Mouse (Mus musculus) lung, embryonic 14.5 days (tissue): ENCODE results near the gene Tshz2. TPM values are rescaled to one million over a fixed set of nuclear protein-coding genes. Genes with fewer than 3 reads are reported as not detected.
A peak's percentile ranks its signal among the peaks of the same experiment; 100 is the strongest.

Experiments used
- ATAC-seq: fragments of 200-750 bp; cut with Nextera tagmentation; 2 replicates; pipeline ENCODE4 v1.8.0; 2017; ENCODE audit warnings: mild to moderate bottlenecking, moderate TSS enrichment, moderate library complexity; ENCODE audit not compliant: insufficient read depth
- DNase-seq: peaks from one replicate; pipeline ENCODE4 v3.0.0-alpha.2; 2015
- H3K27ac ChIP-seq: fragments of 300-500 bp; sonication (generic); 2 replicates; pipeline ENCODE4 v1.5.1; 2014; ENCODE audit warnings: low read depth, mild to moderate bottlenecking, moderate library complexity
- H3K27me3 ChIP-seq: fragments of 300-500 bp; sonication (generic); 2 replicates; pipeline ENCODE4 v1.6.1; 2014; ENCODE audit warnings: low read length, control low read depth; ENCODE audit not compliant: insufficient read depth
- H3K36me3 ChIP-seq: fragments of 300-500 bp; sonication (generic); 2 replicates; pipeline ENCODE4 v1.6.1; 2014; ENCODE audit warnings: control low read depth; ENCODE audit not compliant: insufficient read depth
- H3K4me1 ChIP-seq: fragments of 300-500 bp; sonication (generic); 2 replicates; pipeline ENCODE4 v1.6.1; 2014; ENCODE audit warnings: antibody characterized with exemption, control low read depth; ENCODE audit not compliant: insufficient read depth
- H3K4me2 ChIP-seq: fragments of 300-500 bp; sonication (generic); 2 replicates; pipeline ENCODE4 v1.6.1; 2014; ENCODE audit warnings: mild to moderate bottlenecking
- H3K4me3 ChIP-seq: fragments of 300-500 bp; sonication (generic); 2 replicates; pipeline ENCODE4 v1.5.1; 2014; ENCODE audit warnings: low read depth, low read length
- H3K9ac ChIP-seq: fragments of 300-500 bp; sonication (generic); 2 replicates; pipeline ENCODE4 v1.6.1; 2014
- H3K9me3 ChIP-seq: fragments of 300-500 bp; sonication (generic); 2 replicates; pipeline ENCODE4 v1.6.1; 2016; ENCODE audit warnings: low read depth, low read length, control low read depth
- CTCF ChIP-seq: IDR thresholded peaks from 2 replicates; pipeline ENCODE4 v1.5.1; 2016; ENCODE audit warnings: antibody characterized with exemption, low read depth
- WGBS: fragments of 180-500 bp; shearing (Covaris S2); extraction: QIAGEN DNeasy Blood & Tissue Kit; methylation state at CpG from one replicate; pipeline ENCODE4 v1.1.7; 2014; 5-methylcytosine and 5-hydroxymethylcytosine counted together
- polyA plus RNA-seq: library from polyadenylated mRNA; unstranded; fragments of >200 nt; fragmentation: Nextera tagmentation; extraction: Ambion mirVana; gene quantifications from 2 replicates; pipeline ENCODE4 v1.2.1, GENCODE M21; 2014

The Tshz2 gene
- polyA plus RNA-seq, 1 experiment from 2014 or later = 8.9 TPM

GRCm38 (mm10) chr2:169887921-169888320, 255.1 kb downstream of the Tshz2 start:
- H3K36me3 ChIP-seq = peaks cover 20% of the 10 kb centered on the region
- H3K4me1 ChIP-seq = no peaks in the 10 kb centered on the region
- no peak overlapping the region for H3K27ac ChIP-seq
- WGBS = 78% methylated on average over 9 of the region's 9 CpGs
- no peaks in the 10 kb centered on the region for H3K27me3 ChIP-seq
- H3K4me3 ChIP-seq = no peak overlapping the region
- H3K9me3 ChIP-seq = no peaks in the 10 kb centered on the region
- TF ChIP-seq CTCF = no peak
- DNase-seq (no peak), ATAC-seq (no peak)
- no peak overlapping the region for H3K9ac ChIP-seq
- H3K4me2 ChIP-seq = no peak overlapping the region

DNA sequence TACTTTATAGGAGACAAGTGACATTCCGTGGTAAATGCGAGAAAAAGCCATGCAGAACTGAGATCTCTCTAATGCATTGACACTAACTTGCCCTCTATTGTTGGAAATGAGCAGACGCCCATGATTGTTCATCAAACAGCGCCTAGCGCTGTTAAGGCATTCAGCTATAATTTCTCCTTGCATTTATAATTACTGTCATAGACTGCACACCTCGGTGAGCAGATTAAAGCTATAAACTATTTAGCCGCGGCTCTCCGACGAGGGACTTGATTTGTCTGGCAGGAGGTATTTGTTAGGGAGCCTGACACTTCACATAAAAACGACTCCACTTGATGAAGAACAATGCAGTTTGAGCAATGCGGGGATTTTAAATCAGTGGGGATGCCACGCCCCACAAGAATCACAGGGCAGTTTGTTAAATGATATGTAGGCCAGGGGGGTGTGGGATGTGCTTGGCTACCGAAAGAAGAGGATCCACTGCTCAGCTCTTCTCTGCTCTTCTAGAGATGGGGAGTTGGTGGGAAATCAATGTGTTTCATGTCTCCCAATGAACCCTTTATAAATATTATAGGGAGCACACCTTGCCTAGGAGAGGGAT, 259.7 kb downstream of the Tshz2 start:
- no peaks in the 10 kb centered on the region for H3K36me3 ChIP-seq
- TF ChIP-seq CTCF = no peak
- H3K4me1 ChIP-seq = no peaks in the 10 kb centered on the region
- H3K9ac ChIP-seq = no peak overlapping the region
- ATAC-seq = no peak
- whole genome bisulfite sequencing = 56% methylated on average over 14 of the region's 14 CpGs
- H3K9me3 ChIP-seq = no peaks in the 10 kb centered on the region
- no peak overlapping the region for H3K4me2 ChIP-seq
- H3K27ac ChIP-seq = no peak overlapping the region
- no peak overlapping the region for H3K4me3 ChIP-seq
- no peak for DNase-seq
- H3K27me3 ChIP-seq = no peaks in the 10 kb centered on the region

DNA sequence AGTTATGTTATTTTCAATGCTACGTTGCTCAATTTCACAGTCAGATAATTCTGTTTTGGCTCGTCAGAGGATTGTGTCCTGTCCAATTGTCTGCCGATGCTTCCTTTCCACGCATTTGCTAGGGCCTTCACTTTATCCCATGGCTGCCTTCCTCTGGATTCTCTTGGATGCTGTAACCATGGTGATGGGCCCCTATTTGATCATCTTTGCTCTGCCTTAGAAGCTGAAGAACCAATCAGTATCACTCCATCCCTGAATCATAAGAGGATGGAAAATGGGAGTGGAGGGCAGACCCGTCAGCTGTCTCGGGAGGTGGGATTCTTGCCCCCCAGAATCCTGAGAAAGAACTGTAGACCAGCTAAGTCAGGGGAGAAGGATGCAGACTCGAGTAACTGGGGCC, 270.1 kb downstream of the Tshz2 start:
- no peaks in the 10 kb centered on the region for H3K4me1 ChIP-seq
- no peak for ATAC-seq
- H3K4me2 ChIP-seq = no peak overlapping the region
- WGBS = 85% methylated on average over 7 of the region's 7 CpGs
- H3K27ac ChIP-seq = no peak overlapping the region
- no peak overlapping the region for H3K9ac ChIP-seq
- H3K4me3 ChIP-seq = no peak overlapping the region
- DNase-seq = no peak
- no peak for TF ChIP-seq CTCF
- H3K36me3 ChIP-seq = no peaks in the 10 kb centered on the region
- H3K9me3 ChIP-seq = no peaks in the 10 kb centered on the region
- H3K27me3 ChIP-seq = no peaks in the 10 kb centered on the region

GRCm38 (mm10) chr2:169906396-169906795, 273.6 kb downstream of the Tshz2 start:
- Histone ChIP-seq H3K36me3 (no peaks in the 10 kb centered on the region), H3K4me1 (no peaks in the 10 kb centered on the region), H3K9me3 (no peaks in the 10 kb centered on the region), H3K4me2 (no peak overlapping the region), H3K27ac (no peak overlapping the region), H3K4me3 (no peak overlapping the region), H3K27me3 (no peaks in the 10 kb centered on the region), H3K9ac (no peak overlapping the region)
- DNase-seq = peak; percentile 29
- no peak for TF ChIP-seq CTCF
- ATAC-seq = no peak
- WGBS = 5% methylated on average over 9 of the region's 9 CpGs

- WGBS = 78% methylated on average over 7 of the region's 7 CpGs
- Histone ChIP-seq H3K9ac (no peak overlapping the region), H3K4me1 (no peaks in the 10 kb centered on the region), H3K27me3 (no peaks in the 10 kb centered on the region), H3K4me2 (no peak overlapping the region), H3K27ac (no peak overlapping the region), H3K36me3 (no peaks in the 10 kb centered on the region), H3K4me3 (no peak overlapping the region), H3K9me3 (no peaks in the 10 kb centered on the region)
- TF ChIP-seq CTCF = no peak
- no peak for DNase-seq
- ATAC-seq = no peak
Observed at GRCm38 (mm10) chr2:169907979-169908378, 275.2 kb downstream of the Tshz2 start.

- no peaks in the 10 kb centered on the region for H3K9me3 ChIP-seq
- no peaks in the 10 kb centered on the region for H3K36me3 ChIP-seq
- no peak overlapping the region for H3K4me3 ChIP-seq
- H3K27me3 ChIP-seq = no peaks in the 10 kb centered on the region
- no peak for DNase-seq
- H3K27ac ChIP-seq = no peak overlapping the region
- WGBS = 65% methylated on average over 4 of the region's 4 CpGs
- no peak for TF ChIP-seq CTCF
- H3K4me1 ChIP-seq = no peaks in the 10 kb centered on the region
- H3K4me2 ChIP-seq = no peak overlapping the region
- ATAC-seq = no peak
- H3K9ac ChIP-seq = no peak overlapping the region
Observed at GRCm38 (mm10) chr2:169910606-169911005, 277.8 kb downstream of the Tshz2 start.

- Histone ChIP-seq H3K9ac (no peak overlapping the region), H3K4me1 (no peaks in the 10 kb centered on the region), H3K9me3 (no peaks in the 10 kb centered on the region), H3K27ac (no peak overlapping the region), H3K4me3 (no peak overlapping the region), H3K36me3 (no peaks in the 10 kb centered on the region), H3K27me3 (no peaks in the 10 kb centered on the region), H3K4me2 (no peak overlapping the region)
- DNase-seq (no peak), ATAC-seq (no peak)
- TF ChIP-seq CTCF = no peak
- 81% methylated on average over 14 of the region's 14 CpGs for WGBS
Observed at GRCm38 (mm10) chr2:169912826-169913225, 280.0 kb downstream of the Tshz2 start.

DNA sequence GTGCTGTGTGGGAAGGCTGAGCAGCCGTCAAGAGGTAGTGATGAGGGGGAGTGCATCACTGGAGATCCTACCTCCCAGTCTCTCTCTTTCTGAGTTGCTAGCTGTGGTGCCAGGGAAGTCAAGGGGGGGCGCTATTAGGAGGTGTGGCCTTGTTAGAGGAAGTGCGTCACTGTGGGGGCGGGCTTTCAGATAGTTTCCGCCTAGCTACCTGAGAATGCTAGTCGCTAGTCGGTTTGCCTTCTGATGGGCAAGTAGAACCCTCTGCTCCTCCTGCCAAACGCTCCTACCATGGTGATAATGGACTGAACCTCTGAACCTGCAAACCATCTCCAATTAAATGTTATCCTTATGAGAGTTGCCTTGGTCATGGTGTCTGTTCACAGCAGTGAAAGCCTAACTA, 282.1 kb downstream of the Tshz2 start:
- 78% methylated on average over 8 of the region's 8 CpGs for WGBS

More for the DNA sequence above, 282.1 kb downstream of the Tshz2 start:
- no peak overlapping the region for H3K4me3 ChIP-seq
- H3K9me3 ChIP-seq = no peaks in the 10 kb centered on the region
- H3K4me2 ChIP-seq = no peak overlapping the region
- H3K27ac ChIP-seq = no peak overlapping the region
- no peaks in the 10 kb centered on the region for H3K27me3 ChIP-seq
- no peaks in the 10 kb centered on the region for H3K36me3 ChIP-seq
- DNase-seq = no peak
- ATAC-seq = no peak
- TF ChIP-seq CTCF = no peak
- no peaks in the 10 kb centered on the region for H3K4me1 ChIP-seq
- H3K9ac ChIP-seq = no peak overlapping the region
